Mouse (Mus musculus) stomach, embryonic 16.5 days (tissue): ENCODE measurements around the gene Cyld. TPM values are rescaled to one million over a fixed set of nuclear protein-coding genes. Genes with fewer than 3 reads are reported as not detected.
A peak's percentile ranks its signal among the peaks of the same experiment; 100 is the strongest.
"Not testable (repeated sequence)": the region's sequence is repeated elsewhere in the genome, so short reads cannot be mapped to it uniquely, and the experiment has no call there.

Experiments used
- ATAC-seq: fragments of 200-750 bp; cut with Nextera tagmentation; 2 replicates; pipeline ENCODE4 v1.8.0; 2017; ENCODE audit warnings: moderate number of reproducible peaks, moderate TSS enrichment; ENCODE audit not compliant: insufficient read depth, low FRiP score
- H3K27ac ChIP-seq: fragments of 300-500 bp; sonication (generic); 2 replicates; pipeline ENCODE4 v1.5.1; 2014; ENCODE audit warnings: low read length
- H3K27me3 ChIP-seq: fragments of 300-500 bp; sonication (generic); 2 replicates; pipeline ENCODE4 v1.6.1; 2014; ENCODE audit warnings: low read length, control low read depth, mixed read lengths; ENCODE audit not compliant: control insufficient read depth, insufficient read depth
- H3K36me3 ChIP-seq: fragments of 300-500 bp; sonication (generic); 2 replicates; pipeline ENCODE4 v1.6.1; 2014; ENCODE audit warnings: low read length; ENCODE audit not compliant: control insufficient read depth, insufficient read depth
- H3K4me1 ChIP-seq: fragments of 300-500 bp; sonication (generic); 2 replicates; pipeline ENCODE4 v1.6.1; 2014; ENCODE audit warnings: low read length, control low read depth, mixed read lengths; ENCODE audit not compliant: control insufficient read depth, insufficient read depth
- H3K4me2 ChIP-seq: fragments of 300-500 bp; sonication (generic); 2 replicates; pipeline ENCODE4 v1.6.1; 2014; ENCODE audit warnings: low read depth, low read length, mixed read lengths
- H3K4me3 ChIP-seq: fragments of 300-500 bp; sonication (generic); replicated peaks from 2 replicates; pipeline ENCODE4 v1.5.1; 2014; ENCODE audit warnings: mild to moderate bottlenecking, low read length
- H3K9ac ChIP-seq: fragments of 300-500 bp; sonication (generic); 2 replicates; pipeline ENCODE4 v1.6.1; 2014; ENCODE audit warnings: low read length
- H3K9me3 ChIP-seq: fragments of 300-500 bp; sonication (generic); replicated peaks from 2 replicates; pipeline ENCODE4 v1.6.1; 2016; ENCODE audit warnings: low read length, control low read depth; ENCODE audit not compliant: control insufficient read depth
- WGBS: fragments of 180-500 bp; shearing (Covaris S2); extraction: QIAGEN DNeasy Blood & Tissue Kit; methylation state at CpG from one replicate; pipeline ENCODE4 v1.1.7; 2014; 5-methylcytosine and 5-hydroxymethylcytosine counted together
- polyA plus RNA-seq: library from polyadenylated mRNA; unstranded; fragments of >200 nt; fragmentation: Nextera tagmentation; extraction: Ambion mirVana; gene quantifications from 2 replicates; pipeline ENCODE4 v1.2.1, GENCODE M21; 2015

Gene Cyld
- 15.5 and 15.6 TPM in 2 replicates for polyA plus RNA-seq

- peak within 1 kb of the TSS; percentile 63 for H3K27ac ChIP-seq
- H3K27me3 ChIP-seq = no peaks in the 10 kb centered on the region
- H3K4me2 ChIP-seq = peak within 1 kb of the TSS; percentile 56
- peak within 1 kb of the TSS; percentile 85 for H3K9ac ChIP-seq
- H3K4me1 ChIP-seq = peaks cover 3% of the 10 kb centered on the region; the same call in 1 of the 2 replicates
- H3K4me3 ChIP-seq = peak within 1 kb of the TSS; percentile 90
- ATAC-seq = peak; percentile 99
- no peaks in the 10 kb centered on the region for H3K9me3 ChIP-seq
- WGBS = under 1% methylated on average over 80 of the region's 80 CpGs
- no peaks in the 10 kb centered on the region for H3K36me3 ChIP-seq
These were observed at the start of gene Cyld for GRCm38 (mm10) chr8:88696721-88697641. Cyld (plus strand) TSS chr8:88697028.

- no peaks in the 10 kb centered on the region for H3K36me3 ChIP-seq
- no peaks in the 10 kb centered on the region for H3K9me3 ChIP-seq
- peaks cover 2% of the 10 kb centered on the region; the same call in 1 of the 2 replicates for H3K27me3 ChIP-seq
- H3K4me1 ChIP-seq = peaks cover 10% of the 10 kb centered on the region; the same call in 1 of the 2 replicates
- H3K9ac ChIP-seq = no peak overlapping the region
- no peak overlapping the region for H3K4me3 ChIP-seq
- H3K27ac ChIP-seq = no peak overlapping the region
- no peak for ATAC-seq
- peak overlapping the region; percentile 70; the same call in 1 of the 2 replicates for H3K4me2 ChIP-seq
These were observed 48.5 kb upstream of the Cyld start for GRCm38 (mm10) chr8:88648322-88648721.

GRCm38 (mm10) chr8:88650016-88650708 is 46.7 kb upstream of the Cyld start:
- no peak for ATAC-seq
- Histone ChIP-seq H3K9ac (no peak overlapping the region), H3K4me2 (no peak overlapping the region), H3K4me3 (no peak overlapping the region), H3K36me3 (no peaks in the 10 kb centered on the region), H3K27me3 (peaks cover 2% of the 10 kb centered on the region; the same call in 1 of the 2 replicates), H3K4me1 (peaks cover 10% of the 10 kb centered on the region; the same call in 1 of the 2 replicates), H3K27ac (no peak overlapping the region), H3K9me3 (no peaks in the 10 kb centered on the region)
- 64% methylated on average over 6 of the region's 6 CpGs for WGBS

- not testable (repeated sequence) for H3K4me1 ChIP-seq, H3K27ac ChIP-seq, H3K9me3 ChIP-seq, ATAC-seq, H3K4me3 ChIP-seq, H3K9ac ChIP-seq, H3K4me2 ChIP-seq, H3K27me3 ChIP-seq, H3K36me3 ChIP-seq
- 58% methylated on average over 4 of the region's 4 CpGs for WGBS
These were observed 45.7 kb upstream of the Cyld start for GRCm38 (mm10) chr8:88651122-88651521.

GRCm38 (mm10) chr8:88655334-88655733 is 41.5 kb upstream of the Cyld start:
- no peak overlapping the region for H3K27ac ChIP-seq
- no peaks in the 10 kb centered on the region for H3K4me1 ChIP-seq
- no peaks in the 10 kb centered on the region for H3K36me3 ChIP-seq
- ATAC-seq = no peak
- no peak overlapping the region for H3K9ac ChIP-seq
- no peak overlapping the region for H3K4me3 ChIP-seq
- no peak overlapping the region for H3K4me2 ChIP-seq
- H3K27me3 ChIP-seq = no peaks in the 10 kb centered on the region
- H3K9me3 ChIP-seq = no peaks in the 10 kb centered on the region

GRCm38 (mm10) chr8:88659873-88660272 is 37.0 kb upstream of the Cyld start:
- WGBS = 75% methylated on average over 3 of the region's 3 CpGs
- H3K27me3 ChIP-seq = no peaks in the 10 kb centered on the region
- no peaks in the 10 kb centered on the region for H3K36me3 ChIP-seq
- no peak overlapping the region for H3K9ac ChIP-seq
- H3K4me3 ChIP-seq = no peak overlapping the region
- ATAC-seq = no peak
- H3K27ac ChIP-seq = no peak overlapping the region
- H3K4me1 ChIP-seq = no peaks in the 10 kb centered on the region
- no peak overlapping the region for H3K4me2 ChIP-seq
- H3K9me3 ChIP-seq = no peaks in the 10 kb centered on the region

GRCm38 (mm10) chr8:88662401-88662821 is 34.4 kb upstream of the Cyld start:
- H3K27ac ChIP-seq = no peak overlapping the region
- 74% methylated on average over 6 of the region's 6 CpGs for WGBS
- no peak for ATAC-seq
- H3K9ac ChIP-seq = no peak overlapping the region
- no peaks in the 10 kb centered on the region for H3K27me3 ChIP-seq
- H3K9me3 ChIP-seq = no peaks in the 10 kb centered on the region
- H3K4me2 ChIP-seq = no peak overlapping the region
- peaks cover 3% of the 10 kb centered on the region; the same call in 1 of the 2 replicates for H3K4me1 ChIP-seq
- no peak overlapping the region for H3K4me3 ChIP-seq
- H3K36me3 ChIP-seq = no peaks in the 10 kb centered on the region

- no peaks in the 10 kb centered on the region for H3K27me3 ChIP-seq
- 84% methylated on average over 16 of the region's 16 CpGs for WGBS
- H3K4me3 ChIP-seq = no peak overlapping the region
- H3K9me3 ChIP-seq = no peaks in the 10 kb centered on the region
- H3K36me3 ChIP-seq = no peaks in the 10 kb centered on the region
- no peak overlapping the region for H3K9ac ChIP-seq
- H3K4me1 ChIP-seq = peaks cover 9% of the 10 kb centered on the region; the same call in 1 of the 2 replicates
- no peak overlapping the region for H3K27ac ChIP-seq
- H3K4me2 ChIP-seq = no peak overlapping the region
- ATAC-seq = no peak
These were observed 32.7 kb upstream of the Cyld start for GRCm38 (mm10) chr8:88664121-88664520.

- Histone ChIP-seq H3K9me3 (no peaks in the 10 kb centered on the region), H3K4me2 (no peak overlapping the region), H3K9ac (no peak overlapping the region), H3K27me3 (no peaks in the 10 kb centered on the region), H3K27ac (no peak overlapping the region), H3K4me3 (no peak overlapping the region), H3K36me3 (no peaks in the 10 kb centered on the region), H3K4me1 (peaks cover 9% of the 10 kb centered on the region; the same call in 1 of the 2 replicates)
- no peak for ATAC-seq
- 83% methylated on average over 19 of the region's 19 CpGs for WGBS
These were observed 31.9 kb upstream of the Cyld start for GRCm38 (mm10) chr8:88664947-88665346.
